Mouse (Mus musculus) liver, embryonic 15.5 days (tissue): ENCODE results near the gene Gdnf. TPM values are rescaled to one million over a fixed set of nuclear protein-coding genes. Genes with fewer than 3 reads are reported as not detected.

Experiments
- ATAC-seq: fragments of 200-750 bp; cut with Nextera tagmentation; 2 replicates; pipeline ENCODE4 v1.8.0; 2017; ENCODE audit warnings: moderate number of reproducible peaks, mild to moderate bottlenecking, moderate library complexity; ENCODE audit not compliant: insufficient read depth
- H3K27ac ChIP-seq: fragments of 300-500 bp; sonication (generic); replicated peaks from 2 replicates; pipeline ENCODE4 v1.5.1; 2015; ENCODE audit warnings: mild to moderate bottlenecking, inconsistent platforms
- H3K27me3 ChIP-seq: fragments of 300-500 bp; sonication (generic); 2 replicates; pipeline ENCODE4 v1.6.1; 2015; ENCODE audit warnings: mild to moderate bottlenecking, inconsistent platforms
- H3K36me3 ChIP-seq: fragments of 300-500 bp; sonication (generic); replicated peaks from 2 replicates; pipeline ENCODE4 v1.6.1; 2015; ENCODE audit warnings: moderate library complexity, mild to moderate bottlenecking, inconsistent platforms
- H3K4me1 ChIP-seq: fragments of 300-500 bp; sonication (generic); replicated peaks from 2 replicates; pipeline ENCODE4 v1.6.1; 2015; ENCODE audit warnings: inconsistent platforms
- H3K4me2 ChIP-seq: fragments of 300-500 bp; sonication (generic); 2 replicates; pipeline ENCODE4 v1.6.1; 2015; ENCODE audit warnings: moderate library complexity, mild to moderate bottlenecking, inconsistent platforms
- H3K4me3 ChIP-seq: fragments of 300-500 bp; sonication (generic); replicated peaks from 2 replicates; pipeline ENCODE4 v1.5.1; 2015; ENCODE audit warnings: mild to moderate bottlenecking, inconsistent platforms
- H3K9ac ChIP-seq: fragments of 300-500 bp; sonication (generic); 2 replicates; pipeline ENCODE4 v1.6.1; 2015; ENCODE audit warnings: moderate library complexity, mild to moderate bottlenecking, inconsistent platforms
- H3K9me3 ChIP-seq: fragments of 300-500 bp; sonication (generic); replicated peaks from 2 replicates; pipeline ENCODE4 v1.6.1; 2016; ENCODE audit warnings: inconsistent platforms
- WGBS: fragments of 180-500 bp; shearing (Covaris S2); methylation state at CpG from one replicate; pipeline ENCODE4 v1.1.7; 2015; ENCODE audit warnings: mixed read lengths; ENCODE audit not compliant: insufficient replicate concordance; 5-methylcytosine and 5-hydroxymethylcytosine counted together
- polyA plus RNA-seq: library from polyadenylated mRNA; unstranded; fragments of >200 nt; fragmentation: Nextera tagmentation; extraction: Ambion mirVana; gene quantifications from 2 replicates; pipeline ENCODE4 v1.2.1, GENCODE M21; 2015

Gene Gdnf
- polyA plus RNA-seq, 1 experiment from 2014 or later: not detected

DNA sequence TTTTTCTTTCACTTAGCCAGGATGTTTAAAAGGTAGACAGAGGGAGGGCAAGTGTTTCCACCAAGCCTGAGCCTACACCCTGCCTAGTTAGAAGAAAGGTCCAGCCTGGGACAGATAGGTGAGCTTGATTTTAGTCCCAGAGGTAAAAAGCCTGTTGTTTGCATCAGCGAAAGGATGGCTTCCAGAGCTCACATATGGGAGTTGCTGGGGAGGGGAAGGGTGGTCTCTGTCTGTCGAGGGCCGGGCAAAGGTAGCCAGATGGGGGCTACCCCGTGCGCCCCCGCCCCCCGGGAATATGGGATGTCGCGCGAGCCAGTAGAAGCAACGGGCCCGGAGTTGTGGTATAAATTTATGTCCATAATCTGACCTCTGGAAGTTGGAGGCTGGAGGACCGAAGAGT lies 4.3 kb downstream of the Gdnf start:
- Histone ChIP-seq H3K4me1 (no peaks in the 10 kb centered on the region; the same call in 1 of the 2 replicates), H3K4me2 (no peak overlapping the region), H3K36me3 (no peaks in the 10 kb centered on the region), H3K9ac (no peak overlapping the region), H3K27ac (no peak overlapping the region), H3K4me3 (no peak overlapping the region), H3K27me3 (peaks cover 88% of the 10 kb centered on the region), H3K9me3 (no peaks in the 10 kb centered on the region)
- 3% methylated on average over 13 of the region's 13 CpGs for WGBS
- no peak for ATAC-seq

DNA sequence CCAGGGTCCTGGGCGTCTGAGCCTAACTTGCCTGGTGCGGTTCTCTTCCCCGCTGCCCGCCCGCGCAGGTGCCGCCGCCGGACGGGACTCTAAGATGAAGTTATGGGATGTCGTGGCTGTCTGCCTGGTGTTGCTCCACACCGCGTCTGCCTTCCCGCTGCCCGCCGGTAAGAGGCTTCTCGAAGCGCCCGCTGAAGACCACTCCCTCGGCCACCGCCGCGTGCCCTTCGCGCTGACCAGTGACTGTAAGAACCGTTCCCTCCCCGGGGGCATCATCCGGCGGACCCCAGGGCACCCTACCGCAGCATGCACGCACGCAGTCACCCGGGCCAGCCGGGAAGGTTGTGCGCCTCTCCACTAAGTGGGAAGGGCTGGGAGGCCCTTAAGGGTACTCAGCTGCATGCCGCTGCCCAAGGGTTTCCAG lies 4.9 kb downstream of the Gdnf start:
- ATAC-seq: no peak
- Histone ChIP-seq H3K36me3 (no peaks in the 10 kb centered on the region), H3K4me3 (no peak overlapping the region), H3K4me2 (no peak overlapping the region), H3K27me3 (peaks cover 82% of the 10 kb centered on the region), H3K27ac (no peak overlapping the region), H3K9me3 (no peaks in the 10 kb centered on the region), H3K4me1 (no peaks in the 10 kb centered on the region; the same call in 1 of the 2 replicates), H3K9ac (no peak overlapping the region)
- 2% methylated on average over 36 of the region's 36 CpGs for WGBS

DNA sequence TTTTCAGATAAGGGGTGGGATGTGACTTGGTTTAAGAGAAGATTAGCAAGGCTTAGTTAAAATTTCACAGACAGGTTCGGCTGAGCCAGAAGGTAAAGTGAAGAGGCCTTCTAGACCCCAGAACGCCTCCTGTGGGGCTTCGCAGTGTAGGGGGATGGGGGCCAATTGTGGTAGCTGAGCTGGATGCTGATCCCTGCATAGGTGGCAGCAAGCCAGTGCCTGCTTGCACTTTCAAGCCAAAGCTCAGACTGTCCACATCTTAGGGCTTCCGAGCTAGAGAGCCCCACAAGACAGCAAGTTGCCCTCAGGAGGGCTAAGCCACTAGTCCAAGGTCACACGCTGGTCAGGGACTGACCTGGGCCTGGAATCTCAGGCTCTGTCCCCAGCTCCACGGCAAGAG lies 13.2 kb downstream of the Gdnf start:
- Histone ChIP-seq H3K9ac (no peak overlapping the region), H3K27me3 (no peaks in the 10 kb centered on the region; the same call in 1 of the 2 replicates), H3K36me3 (no peaks in the 10 kb centered on the region), H3K4me2 (no peak overlapping the region), H3K27ac (no peak overlapping the region), H3K4me3 (no peak overlapping the region), H3K9me3 (no peaks in the 10 kb centered on the region), H3K4me1 (no peaks in the 10 kb centered on the region)
- no peak for ATAC-seq
- WGBS: 51% methylated on average over 6 of the region's 6 CpGs

DNA sequence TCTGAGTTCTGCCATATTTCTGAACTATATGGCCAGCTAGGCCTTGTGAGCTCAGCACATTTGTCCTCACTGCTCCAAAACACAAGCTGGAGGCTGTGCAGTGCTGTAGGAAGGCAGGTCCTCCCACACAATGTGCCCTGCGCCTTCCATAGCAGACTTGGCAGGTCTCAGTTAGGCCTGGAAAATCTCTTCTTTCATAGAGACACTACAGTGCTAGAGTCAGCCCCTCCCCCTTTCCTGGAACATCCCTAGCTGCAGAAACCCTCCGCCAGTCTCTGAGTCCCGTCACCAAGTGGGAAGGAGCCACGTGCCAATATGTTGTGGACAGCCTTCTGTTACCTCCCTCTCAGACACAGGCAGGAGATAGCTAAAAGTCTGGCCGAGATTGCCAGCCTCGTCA lies 14.9 kb downstream of the Gdnf start:
- Histone ChIP-seq H3K9me3 (no peaks in the 10 kb centered on the region), H3K27me3 (no peaks in the 10 kb centered on the region), H3K36me3 (no peaks in the 10 kb centered on the region), H3K27ac (no peak overlapping the region), H3K4me1 (no peaks in the 10 kb centered on the region), H3K4me2 (no peak overlapping the region), H3K4me3 (no peak overlapping the region), H3K9ac (no peak overlapping the region)
- whole genome bisulfite sequencing: 36% methylated on average over 6 of the region's 6 CpGs
- ATAC-seq: no peak

DNA sequence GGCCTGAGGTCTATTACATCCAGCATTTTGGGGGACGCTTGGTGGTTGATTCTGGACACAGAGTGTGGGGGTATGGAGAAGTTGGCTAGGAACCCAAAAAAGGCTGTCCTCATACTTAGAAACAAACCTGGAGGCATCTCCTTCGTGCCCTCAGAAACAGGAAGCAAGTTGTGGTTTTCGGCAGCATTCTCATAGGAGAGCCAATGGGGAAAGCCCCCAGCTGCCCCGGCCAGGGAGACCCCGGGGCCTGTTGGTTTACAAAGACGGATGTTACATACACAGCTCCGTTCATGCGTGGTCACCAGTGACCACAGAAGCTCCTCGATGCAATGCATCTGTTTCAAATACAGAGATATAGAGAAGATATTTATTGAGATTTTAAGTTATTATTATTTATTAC lies 24.8 kb downstream of the Gdnf start:
- Histone ChIP-seq H3K9me3 (no peaks in the 10 kb centered on the region), H3K4me2 (no peak overlapping the region), H3K9ac (no peak overlapping the region), H3K27ac (no peak overlapping the region), H3K4me3 (no peak overlapping the region), H3K4me1 (no peaks in the 10 kb centered on the region), H3K27me3 (no peaks in the 10 kb centered on the region), H3K36me3 (no peaks in the 10 kb centered on the region)
- 33% methylated on average over 9 of the region's 9 CpGs for WGBS
- ATAC-seq: no peak

DNA sequence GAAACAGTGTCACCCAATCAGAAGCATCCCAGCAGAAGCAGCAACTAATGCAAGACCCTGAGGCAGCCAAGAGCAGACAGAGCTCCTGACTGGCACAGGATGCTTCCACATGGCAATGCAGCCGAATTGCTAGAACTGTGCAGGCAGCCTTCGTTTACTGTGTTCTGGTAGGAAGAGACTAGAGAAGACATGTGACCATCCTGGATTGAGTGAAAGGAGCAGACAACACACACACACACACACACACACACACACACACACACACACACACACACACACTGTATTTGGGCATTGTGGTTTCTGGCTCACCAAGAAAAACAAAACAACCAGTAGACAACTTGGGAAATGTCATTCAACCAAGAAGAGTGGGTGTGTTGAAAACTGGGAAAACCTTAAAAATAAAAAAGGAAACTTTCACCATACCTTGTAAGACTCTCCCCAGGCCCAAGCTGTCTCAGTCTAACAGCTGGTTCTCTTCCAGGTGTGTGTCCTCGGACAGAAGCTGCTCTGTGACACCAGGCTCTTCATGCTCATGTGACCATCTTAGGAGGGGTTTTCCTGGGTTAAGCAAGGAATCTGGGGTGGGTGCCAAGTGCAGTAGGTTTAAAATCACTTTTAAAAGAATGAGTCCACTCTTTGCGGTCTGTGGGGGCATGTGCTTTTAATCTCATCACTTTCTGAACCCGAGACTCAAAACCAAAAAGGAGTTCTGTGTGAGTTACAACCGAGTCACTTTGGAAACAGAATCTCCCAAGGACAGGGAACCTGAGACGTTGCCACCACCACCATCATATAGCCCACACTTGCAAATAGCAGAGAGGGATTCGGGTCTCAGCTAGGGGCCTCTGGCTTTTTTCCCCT lies 27.6 kb downstream of the Gdnf start:
- Histone ChIP-seq H3K4me2 (no peak overlapping the region), H3K4me1 (no peaks in the 10 kb centered on the region), H3K9me3 (no peaks in the 10 kb centered on the region), H3K27me3 (no peaks in the 10 kb centered on the region), H3K27ac (no peak overlapping the region), H3K4me3 (no peak overlapping the region), H3K36me3 (no peaks in the 10 kb centered on the region), H3K9ac (no peak overlapping the region)
- ATAC-seq: no peak
- 56% methylated on average over 8 of the region's 8 CpGs for WGBS

DNA sequence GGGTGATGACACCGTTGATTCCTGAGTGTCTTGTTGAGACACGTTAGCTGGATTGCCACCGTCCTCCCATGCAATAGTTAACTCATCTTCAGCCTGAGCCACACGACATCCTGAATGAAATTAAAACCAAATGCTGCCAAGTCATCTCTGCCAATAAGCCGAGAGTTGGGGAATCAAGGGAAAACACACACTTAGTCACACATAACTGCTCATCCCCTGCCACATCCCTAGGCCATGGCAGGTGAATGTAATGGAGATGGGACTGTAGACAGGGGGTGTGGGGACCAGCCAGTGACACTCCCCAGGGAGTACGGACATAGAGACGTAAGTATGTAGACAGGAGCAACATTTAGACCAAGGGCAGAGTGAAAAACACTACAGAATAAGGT lies 28.3 kb downstream of the Gdnf start:
- Histone ChIP-seq H3K27me3 (no peaks in the 10 kb centered on the region), H3K4me3 (no peak overlapping the region), H3K36me3 (no peaks in the 10 kb centered on the region), H3K9me3 (no peaks in the 10 kb centered on the region), H3K27ac (no peak overlapping the region), H3K4me2 (no peak overlapping the region), H3K4me1 (no peaks in the 10 kb centered on the region), H3K9ac (no peak overlapping the region)
- 60% methylated on average over 7 of the region's 7 CpGs for WGBS
- no peak for ATAC-seq

DNA sequence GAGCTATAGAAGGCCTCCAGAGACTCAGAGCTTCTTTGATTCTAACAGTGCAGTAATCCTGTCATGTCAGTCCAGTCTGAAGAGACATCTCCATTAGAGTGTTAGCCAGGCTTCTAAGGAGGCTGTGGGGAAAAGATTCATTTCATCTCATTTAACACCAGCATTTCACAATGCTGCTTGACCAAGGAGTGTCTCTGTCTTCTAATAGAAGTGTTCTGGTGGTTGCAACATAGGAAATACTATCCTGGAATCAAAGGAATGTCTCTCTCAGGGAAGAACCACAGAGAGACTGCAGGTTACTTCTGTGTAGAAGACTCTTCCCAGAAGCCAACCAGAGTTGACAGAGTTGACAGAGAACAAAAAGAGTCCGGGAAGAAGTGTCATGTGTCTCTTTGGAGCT lies 31.0 kb downstream of the Gdnf start:
- Histone ChIP-seq H3K4me3 (no peak overlapping the region), H3K9me3 (no peaks in the 10 kb centered on the region), H3K4me1 (no peaks in the 10 kb centered on the region), H3K27ac (no peak overlapping the region), H3K36me3 (no peaks in the 10 kb centered on the region), H3K27me3 (no peaks in the 10 kb centered on the region), H3K4me2 (no peak overlapping the region), H3K9ac (no peak overlapping the region)
- WGBS: 70% methylated on average over 1 of the region's 1 CpGs
- no peak for ATAC-seq

DNA sequence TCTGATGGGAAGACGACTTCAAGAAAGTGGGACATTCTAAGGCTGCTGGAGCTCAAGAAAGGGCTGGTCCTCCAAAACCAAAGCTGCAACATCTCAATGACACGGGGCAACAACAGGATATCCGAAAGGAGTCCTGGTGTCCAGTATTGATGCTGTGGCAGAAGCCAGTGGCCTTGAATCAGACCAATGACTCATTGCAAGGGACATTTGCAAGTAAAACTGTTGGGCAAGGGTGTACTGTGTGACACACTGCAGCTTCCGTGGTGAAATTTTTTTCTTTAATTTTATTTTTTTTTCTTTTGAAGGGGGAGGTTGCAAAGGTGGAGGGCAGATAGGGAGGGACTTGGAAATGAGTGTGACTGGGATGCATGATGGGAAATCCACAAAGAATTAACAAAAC lies 31.8 kb downstream of the Gdnf start:
- no peaks in the 10 kb centered on the region for H3K4me1 ChIP-seq
- H3K4me2 ChIP-seq: no peak overlapping the region
- WGBS: 54% methylated on average over 4 of the region's 4 CpGs
- H3K36me3 ChIP-seq: no peaks in the 10 kb centered on the region
- no peaks in the 10 kb centered on the region for H3K27me3 ChIP-seq
- H3K27ac ChIP-seq: no peak overlapping the region
- no peak for ATAC-seq
- no peak overlapping the region for H3K4me3 ChIP-seq
- no peak overlapping the region for H3K9ac ChIP-seq
- no peaks in the 10 kb centered on the region for H3K9me3 ChIP-seq

DNA sequence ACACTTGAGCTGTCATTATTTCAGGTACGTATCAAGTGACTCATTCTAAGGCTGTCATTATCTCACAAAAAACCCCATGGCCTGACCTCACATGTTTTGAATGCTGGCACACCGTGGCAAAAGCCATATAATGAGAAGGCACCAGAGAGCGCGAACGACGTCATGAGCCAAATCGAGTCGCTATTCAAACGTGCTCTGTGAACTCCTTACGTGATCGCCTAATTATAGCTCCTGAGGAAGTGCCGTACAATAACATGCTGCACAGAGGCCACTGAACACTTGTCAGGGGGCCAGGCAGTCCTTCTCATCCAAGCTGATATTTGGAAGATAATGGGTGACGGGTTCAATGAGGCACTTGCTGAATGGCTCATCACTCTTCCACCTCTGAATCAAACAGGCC lies 46.8 kb downstream of the Gdnf start:
- 69% methylated on average over 13 of the region's 13 CpGs for whole genome bisulfite sequencing

DNA sequence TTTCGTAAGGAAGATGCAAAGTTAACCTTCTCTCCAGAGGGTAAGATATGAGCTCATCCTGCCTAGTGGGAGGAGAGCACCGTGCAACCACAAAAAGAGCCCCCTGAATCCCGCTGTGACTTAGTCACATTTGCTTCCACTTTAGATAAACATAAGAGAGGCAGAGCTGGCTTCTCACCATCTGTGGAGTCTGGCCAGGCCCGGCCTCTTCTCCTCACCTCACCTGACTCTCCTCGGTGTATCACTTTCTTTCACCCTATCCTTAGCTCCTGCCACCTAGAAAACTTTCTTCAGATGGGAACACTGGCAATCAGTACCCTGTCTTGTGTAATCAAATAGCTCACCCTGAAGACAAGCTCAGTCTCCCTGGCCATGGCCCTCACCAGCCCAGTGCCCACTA lies 48.2 kb downstream of the Gdnf start:
- Histone ChIP-seq H3K36me3 (no peaks in the 10 kb centered on the region), H3K9me3 (no peaks in the 10 kb centered on the region), H3K4me2 (no peak overlapping the region), H3K27me3 (no peaks in the 10 kb centered on the region), H3K4me3 (no peak overlapping the region), H3K9ac (no peak overlapping the region), H3K27ac (no peak overlapping the region), H3K4me1 (no peaks in the 10 kb centered on the region)
- 53% methylated on average over 5 of the region's 5 CpGs for WGBS
- no peak for ATAC-seq

More for the DNA sequence above, 46.8 kb downstream of the Gdnf start:
- no peak overlapping the region for H3K4me3 ChIP-seq
- no peaks in the 10 kb centered on the region for H3K4me1 ChIP-seq
- ATAC-seq: no peak
- H3K9ac ChIP-seq: no peak overlapping the region
- no peak overlapping the region for H3K4me2 ChIP-seq
- no peaks in the 10 kb centered on the region for H3K36me3 ChIP-seq
- H3K27ac ChIP-seq: no peak overlapping the region
- no peaks in the 10 kb centered on the region for H3K9me3 ChIP-seq
- H3K27me3 ChIP-seq: no peaks in the 10 kb centered on the region

DNA sequence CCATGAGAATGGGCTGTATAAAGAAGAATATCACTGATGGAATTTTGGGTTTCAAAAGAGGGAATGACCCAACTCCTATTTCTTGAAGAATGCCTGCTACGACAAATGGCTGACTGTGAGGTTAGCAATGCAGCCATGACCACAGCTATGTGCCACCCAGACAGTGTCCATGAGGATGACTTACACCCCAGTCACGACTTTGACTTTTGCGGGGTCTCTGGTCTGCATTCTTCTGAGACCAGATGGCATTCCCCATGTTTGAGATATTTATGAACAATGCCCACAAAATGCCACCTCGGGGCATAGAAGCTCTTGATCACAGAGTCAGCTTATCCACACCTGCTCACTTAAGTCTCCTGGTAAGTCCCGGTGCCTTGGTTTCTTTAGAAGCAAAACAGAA lies 52.2 kb downstream of the Gdnf start:
- no peak for ATAC-seq
- 64% methylated on average over 5 of the region's 5 CpGs for WGBS

More for the DNA sequence above, 52.2 kb downstream of the Gdnf start:
- no peaks in the 10 kb centered on the region for H3K4me1 ChIP-seq
- H3K36me3 ChIP-seq: no peaks in the 10 kb centered on the region
- no peak overlapping the region for H3K4me2 ChIP-seq
- no peak overlapping the region for H3K4me3 ChIP-seq
- H3K9ac ChIP-seq: no peak overlapping the region
- no peaks in the 10 kb centered on the region for H3K27me3 ChIP-seq
- H3K27ac ChIP-seq: no peak overlapping the region
- H3K9me3 ChIP-seq: no peaks in the 10 kb centered on the region
